Mouse (Mus musculus): ENCODE data around the gene Plekhg4.

Gene Plekhg4

DNA sequence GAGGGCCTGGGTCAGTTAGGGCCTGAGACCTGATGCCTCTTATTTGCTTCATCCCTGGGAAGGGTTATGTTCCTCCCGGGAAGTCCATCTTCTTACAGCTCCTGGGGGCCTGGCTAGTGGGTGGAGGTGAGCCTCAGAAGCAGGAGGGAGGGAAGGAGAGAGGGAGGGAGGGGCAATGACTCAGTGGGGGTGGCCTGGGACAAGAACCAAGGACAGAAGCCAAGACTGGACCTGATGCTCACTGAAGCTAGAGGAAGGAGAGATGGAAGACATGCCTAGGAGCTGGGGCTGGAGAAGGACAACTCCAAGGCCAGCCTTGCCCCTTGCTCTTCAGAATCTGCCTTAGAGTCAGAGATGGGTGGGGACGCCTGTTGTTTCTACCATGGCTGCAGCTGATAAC, at the start of gene Plekhg4:
Gene Plekhg4 (plus strand): TSS at position 243 of the 400 bp plus-strand sequence.
- DNase-seq (ENCODE audit: low spot score in 2 of 2): no peak

DNA sequence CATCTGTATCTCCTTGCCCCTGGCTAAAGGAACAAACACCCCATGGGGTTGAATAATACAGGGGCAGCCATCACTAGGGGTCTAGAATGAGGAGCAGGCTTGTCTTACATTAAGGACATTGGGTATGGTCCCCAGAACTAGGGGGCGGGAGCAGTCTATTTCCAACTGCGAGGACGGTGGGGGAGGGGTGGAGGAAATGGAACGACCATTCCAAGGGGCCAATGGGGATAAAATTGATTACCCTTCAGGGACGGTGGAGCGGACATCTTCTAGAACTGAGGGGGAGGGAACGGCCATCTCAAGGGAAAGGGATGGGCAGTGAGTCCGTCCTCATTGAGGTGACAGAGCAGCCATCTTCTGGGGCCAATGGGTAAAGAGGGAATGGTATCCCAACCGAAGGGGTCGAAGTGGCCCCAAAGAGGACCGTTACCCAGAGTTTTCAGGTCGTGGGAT, 47.4 kb upstream of the Plekhg4 start:
- DNase-seq (ENCODE audit: low spot score in 2 of 2): no peak

DNA sequence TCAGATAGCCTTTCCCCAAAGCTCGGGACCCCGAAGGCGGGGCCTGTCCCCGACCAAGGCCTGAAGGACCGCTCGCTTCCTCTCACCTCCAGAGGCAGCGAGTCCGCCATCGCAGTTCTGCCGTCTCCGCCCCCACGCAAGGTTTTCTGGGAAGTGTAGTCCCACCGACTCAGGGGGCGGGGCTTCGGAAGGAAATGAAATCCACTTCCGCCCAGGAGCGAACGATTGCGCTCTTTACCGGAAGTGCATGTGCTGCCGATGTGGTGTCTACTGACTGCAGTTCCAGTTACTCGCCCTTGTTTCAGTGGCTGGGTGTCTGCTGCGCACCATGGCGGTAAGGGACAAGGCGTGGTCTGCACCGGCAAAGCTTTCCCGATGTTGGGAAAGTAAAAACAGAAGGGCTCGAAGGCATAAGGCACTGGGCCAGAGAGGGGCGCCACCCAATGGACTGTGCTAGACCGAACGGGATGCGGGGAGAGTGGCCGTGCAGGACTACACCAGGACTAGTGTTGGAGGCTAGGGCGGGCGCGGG, 46.9 kb upstream of the Plekhg4 start, which contains the start of the genes Lrrc29 and Tmem208:
Gene Lrrc29 (minus strand): TSS at position 138 of the 532 bp plus-strand sequence.
Gene Tmem208 (plus strand): TSS at position 214 of the 532 bp plus-strand sequence.
- DNase-seq (ENCODE audit: low spot score in 2 of 2): peak; percentile 97 to 98

DNA sequence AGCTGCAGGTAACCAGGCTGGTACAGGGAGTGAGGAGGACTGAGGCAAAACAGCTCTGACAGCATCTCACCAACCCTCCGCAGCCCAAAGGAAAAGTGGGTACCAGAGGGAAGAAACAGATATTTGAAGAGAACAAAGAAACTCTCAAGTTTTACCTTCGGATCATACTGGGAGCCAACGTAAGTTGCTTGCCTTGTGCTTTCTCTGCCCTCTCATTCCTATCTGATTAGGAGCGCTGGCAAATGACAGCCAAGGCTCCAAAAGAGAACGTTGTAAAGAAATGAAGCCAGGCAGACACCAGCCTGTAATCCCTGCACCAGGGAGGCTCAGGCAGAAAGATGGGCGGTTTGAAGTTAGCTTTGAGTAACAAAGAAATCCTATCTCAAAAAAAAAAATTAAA, 46.1 kb upstream of the Plekhg4 start:
- no peak for DNase-seq (ENCODE audit: low spot score in 2 of 2)

DNA sequence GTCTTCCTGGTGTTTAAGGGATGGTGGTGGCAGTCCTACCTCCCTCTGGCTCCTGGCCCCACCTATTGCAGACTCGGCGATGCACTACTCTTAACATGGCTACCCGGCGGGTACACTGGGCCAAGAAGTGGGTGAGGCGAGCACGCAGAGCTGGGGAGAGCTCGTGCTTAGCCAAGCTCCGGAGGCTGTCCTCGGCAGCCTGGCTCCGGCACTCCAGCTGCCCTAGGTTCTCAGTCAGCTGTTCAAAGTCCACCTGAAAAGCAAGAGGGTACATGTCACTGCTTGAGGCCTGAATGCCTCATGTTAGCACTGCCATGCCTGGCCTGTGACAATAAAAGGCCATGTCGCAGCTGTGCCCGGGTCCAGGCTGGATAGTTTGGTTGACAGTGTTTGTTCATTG, 42.7 kb upstream of the Plekhg4 start:
- no peak for DNase-seq (ENCODE audit: low spot score in 2 of 2)

DNA sequence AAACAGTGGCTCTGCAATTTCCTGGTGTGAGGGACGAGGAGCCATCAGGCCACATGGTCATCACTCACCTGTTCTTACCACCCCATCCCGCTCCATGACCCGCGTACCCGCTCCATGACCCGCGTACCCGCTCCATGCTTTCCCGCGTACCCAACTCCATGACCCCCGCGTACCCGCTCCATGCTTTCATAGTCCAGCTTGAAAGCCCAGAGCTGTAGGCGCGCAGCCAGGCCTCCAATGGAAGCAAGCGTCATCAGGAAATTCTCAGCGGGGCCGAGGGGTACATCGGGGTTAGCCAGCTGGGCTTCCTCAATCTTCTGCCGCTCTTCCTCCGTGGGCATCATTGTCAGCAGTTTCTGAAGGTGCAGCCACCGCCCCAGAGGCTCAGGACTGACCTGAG, 41.6 kb upstream of the Plekhg4 start:
- no peak for DNase-seq (ENCODE audit: low spot score in 2 of 2)

DNA sequence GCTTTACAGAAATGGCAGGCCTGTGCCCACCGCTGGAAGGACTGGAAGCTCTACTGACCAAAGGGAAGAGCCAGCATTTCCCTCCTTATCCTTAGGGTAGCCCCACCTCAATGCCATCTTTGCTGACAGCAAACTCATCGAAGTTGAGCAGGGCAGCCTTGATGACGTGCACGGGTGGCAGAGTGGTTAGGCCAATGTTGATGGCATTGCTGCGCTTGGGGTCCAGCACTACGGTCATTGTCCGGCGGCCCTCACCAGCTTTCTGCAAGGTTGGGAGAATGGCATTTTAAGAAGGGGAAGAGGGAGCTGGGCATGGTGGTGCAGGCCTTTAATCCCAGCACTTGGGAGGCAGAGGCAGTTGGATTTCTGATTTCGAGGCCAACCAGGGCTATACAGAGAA, 41.1 kb upstream of the Plekhg4 start:
- no peak for DNase-seq (ENCODE audit: low spot score in 2 of 2)

DNA sequence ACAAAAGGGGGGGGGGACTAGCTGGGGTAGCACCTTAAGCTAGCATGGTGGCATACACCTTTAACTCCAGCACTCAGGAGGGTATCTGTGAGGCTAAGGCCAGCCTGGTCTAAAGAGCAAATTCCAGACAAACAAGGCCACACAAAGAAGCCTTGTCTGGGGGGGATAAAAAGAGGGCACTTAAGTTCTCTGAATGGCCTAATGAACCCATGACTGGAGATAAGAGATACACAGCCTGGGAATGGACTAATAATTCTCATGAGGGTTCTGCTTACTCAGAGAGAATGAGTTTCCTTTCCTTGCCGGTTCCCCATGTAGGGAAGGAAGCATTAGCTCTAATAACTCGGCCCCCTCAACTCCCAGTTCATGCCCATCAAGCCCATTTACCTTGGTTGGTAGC, 40.6 kb upstream of the Plekhg4 start:
- no peak for DNase-seq (ENCODE audit: low spot score in 2 of 2)

DNA sequence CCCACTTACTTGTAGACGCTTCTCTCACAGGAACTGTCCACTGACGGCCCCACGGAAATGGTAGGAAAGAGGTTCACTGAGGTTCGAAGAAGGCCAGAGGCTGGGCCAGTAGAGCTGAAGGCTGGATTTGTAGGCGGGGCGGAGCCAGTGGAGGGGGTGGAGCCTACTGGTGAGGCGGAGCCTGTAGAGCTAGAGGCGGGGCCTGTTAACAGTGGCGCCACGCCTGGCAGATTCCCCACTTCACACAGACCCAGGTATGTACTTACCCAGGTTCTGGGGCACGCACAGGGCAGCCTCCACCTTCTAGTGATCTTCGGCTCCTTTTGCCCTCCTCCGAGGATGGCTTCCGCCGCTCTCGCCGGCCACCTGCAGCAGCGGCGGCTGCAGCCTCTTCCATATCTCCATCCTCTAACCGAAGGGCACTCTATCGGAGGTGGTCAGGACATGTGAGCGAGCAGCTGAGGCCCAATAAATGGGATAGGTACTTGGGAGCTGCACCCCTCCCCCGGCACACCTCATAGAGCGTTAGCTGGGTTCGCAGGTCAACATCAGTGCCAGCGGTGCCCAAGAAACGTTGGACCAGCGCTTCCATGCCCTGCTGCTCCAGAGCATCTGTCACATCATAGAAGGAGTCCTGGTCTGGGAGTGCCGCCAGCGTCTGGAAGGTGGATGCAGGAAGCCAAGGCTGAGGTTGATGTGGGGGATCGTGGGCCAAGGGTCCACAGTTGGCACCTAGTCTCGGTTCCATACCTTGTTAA, 36.5 kb upstream of the Plekhg4 start:
- no peak for DNase-seq (ENCODE audit: low spot score in 2 of 2)

DNA sequence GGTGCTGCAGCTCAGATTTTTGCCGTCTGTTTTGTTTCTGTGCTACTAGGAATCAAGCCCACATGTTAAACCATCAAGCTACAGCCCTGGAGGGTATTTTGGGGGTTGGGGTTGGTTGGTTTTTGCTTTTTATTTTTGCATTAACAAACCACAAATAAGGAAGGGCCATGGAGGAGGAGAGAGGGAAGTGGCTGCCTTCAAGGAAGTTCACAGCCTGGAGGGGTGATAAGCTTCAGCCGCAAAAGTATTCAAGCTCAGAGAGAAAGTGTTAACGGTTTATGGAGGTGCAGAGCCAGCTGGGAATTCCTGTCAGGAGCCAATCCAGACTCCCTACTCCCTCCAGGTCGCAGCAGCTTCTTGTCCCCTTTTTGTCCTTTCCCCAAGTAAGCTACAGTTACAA, 34.1 kb upstream of the Plekhg4 start:
- DNase-seq (ENCODE audit: low spot score in 2 of 2): no peak

DNA sequence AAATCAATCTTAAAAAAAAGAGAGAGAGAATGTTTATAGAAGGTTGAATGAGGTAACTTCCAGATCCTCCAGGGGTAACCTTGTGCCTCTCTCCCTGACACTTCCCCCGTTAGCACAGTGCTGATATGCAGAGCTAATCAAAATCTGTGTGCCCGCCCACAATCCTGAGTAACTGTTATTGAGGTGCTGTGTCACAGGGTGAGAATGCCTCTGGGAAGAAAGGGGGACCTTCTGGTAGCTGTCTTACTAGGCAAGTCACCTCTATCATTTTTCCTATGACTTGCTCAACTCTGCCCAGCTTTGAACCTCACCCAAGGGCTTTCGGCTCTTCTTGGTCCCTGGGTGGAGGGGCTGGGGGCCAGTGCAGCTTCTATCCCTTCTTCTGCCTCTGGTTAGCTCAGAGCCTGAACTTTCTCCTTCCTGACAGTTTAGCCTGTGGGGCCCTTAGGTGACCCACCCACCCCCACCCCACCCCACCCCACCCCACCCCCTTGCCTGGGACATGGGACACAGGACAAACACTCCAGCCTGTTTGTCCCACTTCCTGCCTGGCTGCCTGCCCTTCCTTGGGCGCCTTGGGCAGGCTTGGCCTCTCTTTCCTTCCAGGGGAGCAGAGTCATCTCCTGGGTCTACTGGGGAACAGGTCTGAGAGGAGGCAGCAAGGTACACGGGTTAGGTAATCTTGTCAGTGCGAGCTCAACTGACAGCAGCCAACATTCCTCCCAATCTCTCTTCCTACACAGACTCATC, 33.0 kb upstream of the Plekhg4 start:
- no peak for DNase-seq (ENCODE audit: low spot score in 2 of 2)

DNA sequence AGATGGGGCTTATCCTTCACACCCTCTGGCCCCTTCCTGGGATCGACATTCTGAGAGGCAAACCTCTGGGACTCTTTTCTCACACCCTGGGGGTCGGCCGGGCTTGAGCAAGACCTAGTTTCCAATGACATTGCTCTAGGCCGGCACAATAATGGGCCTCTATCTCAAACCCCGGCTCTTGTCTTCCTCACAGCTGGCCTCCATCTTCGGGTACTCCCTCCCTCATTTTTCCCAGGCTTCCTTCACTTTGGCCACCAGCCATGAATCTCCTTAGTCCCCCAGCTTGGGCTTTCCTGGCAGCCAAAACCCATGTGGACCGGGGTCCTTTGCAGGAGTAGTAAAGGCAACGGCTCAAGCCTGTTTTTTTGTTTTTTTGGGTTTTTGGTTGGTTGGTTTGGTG, 31.7 kb upstream of the Plekhg4 start:
- DNase-seq (ENCODE audit: low spot score in 2 of 2): no peak

DNA sequence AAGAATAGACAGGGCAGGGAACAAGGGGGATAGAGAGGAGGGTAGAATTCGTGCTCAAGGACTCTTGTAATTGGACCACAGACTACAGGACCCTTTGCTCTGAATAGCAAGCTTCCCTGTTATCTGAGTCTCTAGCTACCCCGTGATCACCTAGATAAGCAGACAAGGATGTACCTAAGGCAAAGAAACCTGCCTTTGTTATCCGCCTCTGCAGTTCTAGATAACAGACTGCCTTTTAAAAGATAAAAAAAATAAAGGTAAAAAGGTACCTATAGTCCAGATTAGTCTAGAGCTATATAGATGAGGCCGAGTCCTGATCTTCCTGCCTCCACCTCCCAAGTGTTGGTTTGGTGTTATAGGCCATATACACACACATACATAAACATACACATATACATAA, 30.3 kb upstream of the Plekhg4 start:
- no peak for DNase-seq (ENCODE audit: low spot score in 2 of 2)

DNA sequence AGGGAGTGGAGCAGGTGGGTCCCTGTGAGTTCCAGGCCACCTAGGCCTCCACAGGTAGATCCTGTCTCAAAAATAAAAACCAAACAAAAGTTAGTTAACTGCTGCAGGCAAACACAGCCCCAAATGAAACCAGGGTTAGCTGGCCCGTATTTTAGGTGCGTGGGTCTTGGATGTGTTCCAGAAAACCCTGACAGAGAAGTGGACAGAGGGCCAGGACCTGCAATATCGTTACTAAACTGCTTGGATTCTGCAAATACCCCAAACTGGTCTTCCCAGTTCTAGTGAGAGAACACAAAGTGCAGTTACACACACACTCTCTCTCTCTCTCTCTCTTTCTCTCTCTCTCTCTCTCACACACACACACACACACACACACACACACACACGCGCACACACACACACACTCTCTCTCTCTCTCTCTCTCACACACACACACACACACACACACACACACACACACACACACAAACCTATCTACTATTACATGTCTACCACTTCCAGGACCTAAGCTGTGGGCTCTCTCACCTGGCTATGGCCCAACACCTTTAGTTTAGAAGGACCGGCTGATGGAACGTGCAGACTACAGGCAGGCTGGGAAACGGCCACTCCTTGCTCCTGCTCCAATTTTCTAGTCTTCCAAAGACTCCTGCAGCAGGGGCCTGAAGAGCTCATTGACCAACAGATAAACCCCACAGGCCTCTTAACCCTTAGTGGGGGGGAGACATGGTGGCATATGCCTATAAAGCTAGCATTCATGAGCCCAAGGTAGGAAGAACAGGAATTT, 29.1 kb upstream of the Plekhg4 start:
- DNase-seq (ENCODE audit: low spot score in 2 of 2): no peak

DNA sequence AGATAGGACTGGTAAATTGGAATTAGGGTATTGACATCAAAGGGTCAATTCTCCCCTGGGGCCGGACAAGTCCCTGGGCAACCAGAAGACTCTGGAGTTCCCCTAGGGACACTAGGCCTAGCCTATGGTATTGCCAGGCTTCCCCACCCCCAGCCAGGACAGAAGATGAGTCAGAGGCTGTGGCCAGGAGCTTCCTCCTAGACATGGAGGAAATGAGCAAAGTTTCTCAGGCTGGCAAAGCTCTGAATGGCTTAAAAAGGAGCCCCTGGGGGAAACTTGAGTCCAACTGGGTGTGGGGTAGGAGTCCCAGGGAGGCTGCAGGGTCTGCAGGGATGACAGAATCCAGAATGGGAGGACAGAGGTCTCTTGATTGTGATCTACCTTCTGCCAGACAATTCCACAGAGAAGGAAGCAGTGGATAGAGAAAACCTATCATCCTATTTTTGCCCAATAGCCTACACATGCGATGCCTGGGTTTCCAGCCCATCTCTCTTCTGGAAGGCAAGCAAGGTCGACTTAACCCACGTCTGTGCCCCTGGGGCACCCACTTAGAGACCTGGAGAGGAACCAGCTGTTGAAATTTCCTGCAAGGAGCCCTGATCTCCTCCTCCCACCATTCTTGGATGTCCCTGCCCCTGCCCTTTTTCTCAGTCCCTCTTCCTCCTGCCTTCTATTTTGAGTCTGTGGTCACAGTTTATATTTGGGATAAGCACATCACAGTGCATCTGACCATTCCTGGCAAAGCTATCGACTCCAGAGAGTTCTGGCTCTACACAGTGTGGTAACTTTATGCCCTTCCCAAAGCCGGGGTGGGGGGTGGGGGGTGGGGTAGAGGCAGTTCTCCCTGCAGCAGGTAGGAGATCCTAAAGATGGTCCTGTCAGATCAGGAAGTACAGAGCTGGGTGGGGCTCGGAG, 27.8 kb upstream of the Plekhg4 start:
- no peak for DNase-seq (ENCODE audit: low spot score in 2 of 2)

DNA sequence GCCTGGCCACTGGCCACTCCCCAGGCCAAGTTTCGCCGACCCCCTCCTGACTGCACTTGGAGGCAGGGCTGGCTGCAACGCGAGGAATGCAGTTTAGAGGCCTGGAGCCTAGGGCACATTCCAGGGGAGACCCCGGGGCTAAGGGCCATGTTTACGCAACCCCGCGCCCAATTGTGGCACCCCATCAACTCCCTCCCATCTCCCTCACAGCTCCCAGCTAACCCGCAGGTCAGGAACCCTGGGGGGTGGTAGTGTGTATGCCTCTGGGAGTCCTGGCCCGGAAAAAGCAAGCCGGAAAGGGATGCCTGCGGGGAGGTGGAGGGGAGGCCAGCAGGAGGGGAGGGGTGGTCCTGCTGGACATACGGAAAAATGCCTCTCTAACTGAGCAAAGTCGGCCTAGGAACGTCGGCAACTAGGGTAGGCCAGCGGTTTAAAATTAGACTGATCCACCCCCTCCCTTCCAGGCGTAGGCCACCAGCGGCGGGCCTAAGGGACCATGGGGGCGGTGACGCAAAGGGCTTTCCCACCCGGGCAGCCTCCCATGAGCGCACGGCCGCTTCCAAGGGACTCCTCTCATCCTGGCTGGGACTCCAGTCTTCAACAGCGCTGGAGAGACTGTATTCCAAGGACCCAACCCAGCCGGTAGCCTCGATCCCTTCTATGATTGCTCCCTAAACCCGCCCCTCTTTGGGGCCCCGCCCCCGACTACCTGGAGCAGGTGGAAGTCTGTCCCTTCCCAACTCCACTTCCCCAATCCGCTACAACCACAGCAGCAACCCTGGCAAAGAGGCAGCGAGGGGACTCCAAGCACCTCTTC, 26.3 kb upstream of the Plekhg4 start:
- DNase-seq (ENCODE audit: low spot score in 2 of 2): peak in 1 of 2 experiments; percentile 27

DNA sequence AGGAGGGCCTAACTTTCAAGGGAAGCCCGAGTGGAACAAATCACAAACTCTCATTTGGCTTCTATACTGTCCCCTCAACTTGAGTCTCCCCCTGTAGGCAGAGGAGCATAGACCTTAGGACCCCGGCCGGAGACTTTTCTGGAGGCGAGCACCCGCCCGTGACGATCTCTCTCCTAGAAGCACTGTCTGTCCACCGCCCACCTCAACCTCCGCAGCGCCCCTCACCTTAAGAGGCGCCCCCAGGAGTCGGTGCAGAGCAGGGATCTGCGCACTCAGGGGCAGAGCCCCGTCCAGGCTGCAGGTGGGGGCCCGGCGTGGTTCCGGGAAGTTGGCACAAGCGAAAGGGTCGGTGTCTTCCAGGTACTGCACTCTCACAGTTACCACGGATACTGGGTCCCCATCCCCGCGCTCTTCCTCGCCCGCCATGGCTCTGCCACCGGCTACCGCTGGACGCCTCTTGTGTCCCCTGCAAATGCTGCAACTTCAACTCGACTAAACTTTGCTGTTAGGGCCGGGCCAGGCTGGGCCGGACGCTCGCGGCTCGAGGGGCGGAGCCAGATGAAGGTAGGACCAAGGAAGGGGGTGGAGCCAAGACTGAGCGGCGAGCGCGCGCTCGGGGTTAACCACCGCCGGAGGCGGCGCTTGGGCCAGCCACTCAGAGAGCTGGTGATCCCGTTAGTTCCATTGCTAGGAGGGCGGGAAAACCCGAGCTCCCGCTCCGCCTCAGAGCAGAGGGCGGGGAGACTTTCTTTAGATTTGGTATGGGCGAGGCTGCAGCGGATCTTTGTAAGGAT, 25.4 kb upstream of the Plekhg4 start, which contains the start of gene Fhod1:
Gene Fhod1 (minus strand): TSS at position 526 of the 794 bp plus-strand sequence.
- DNase-seq (ENCODE audit: low spot score in 2 of 2): peak; percentile 75

DNA sequence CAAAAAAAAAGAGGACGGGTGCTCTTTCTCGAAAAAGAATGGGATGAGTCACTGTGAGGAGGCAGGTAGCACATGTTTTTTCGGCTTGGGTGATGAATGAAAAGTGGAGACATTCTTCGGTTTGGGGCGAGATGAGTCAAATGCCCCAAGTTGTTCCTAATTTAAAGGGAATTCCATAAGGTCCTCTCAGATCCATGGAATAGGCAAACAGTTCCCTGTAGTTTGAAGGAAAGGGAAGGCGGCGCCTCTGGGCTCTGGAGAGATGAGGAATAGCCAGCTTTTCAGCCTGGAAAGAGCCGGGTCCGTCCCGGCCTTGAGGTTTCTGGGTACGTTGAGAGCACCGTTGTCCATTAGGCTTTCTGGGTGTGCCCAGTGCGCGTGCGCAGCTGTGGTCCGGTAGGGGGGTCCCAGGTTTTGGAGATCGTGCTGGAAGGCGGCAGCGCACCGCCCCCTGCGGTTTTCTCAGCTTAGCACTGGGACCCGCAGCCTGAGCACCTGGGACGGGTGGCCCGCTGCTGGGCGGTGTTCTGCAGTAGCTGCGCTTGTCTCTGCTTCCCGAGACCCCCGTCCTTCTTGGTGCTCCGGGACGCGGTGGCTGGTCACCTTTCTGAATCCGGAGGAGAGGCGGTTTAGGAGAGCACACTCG, 24.5 kb upstream of the Plekhg4 start, which contains the start of gene Slc9a5:
Gene Slc9a5 (plus strand): TSS at position 394 of the 646 bp plus-strand sequence.
- DNase-seq (ENCODE audit: low spot score in 2 of 2): peak; percentile 57

All from thymus, postnatal 10 days (tissue).